Mouse (Mus musculus) ES-E14 (cell line): ENCODE measurements around the gene Fndc5. TPM values are rescaled to one million over a fixed set of nuclear protein-coding genes. Genes with fewer than 3 reads are reported as not detected.

ENCODE experiments used
- DNase-seq: peaks from one replicate; pipeline ENCODE4 v3.0.0-alpha.2; 2013; ENCODE audit warnings: low read depth, low spot score
- H3K27ac ChIP-seq: 2 replicates; pipeline ENCODE4 v1.5.1; 2012; ENCODE audit warnings: low read depth, mild to moderate bottlenecking, low read length, moderate library complexity, mixed read lengths; ENCODE audit not compliant: poor library complexity, insufficient read depth, severe bottlenecking
- H3K36me3 ChIP-seq: 2 replicates; pipeline ENCODE4 v1.6.1; 2012; ENCODE audit warnings: mild to moderate bottlenecking, low read length, moderate library complexity, mixed read lengths; ENCODE audit not compliant: control insufficient read depth, poor library complexity, insufficient read depth, severe bottlenecking
- H3K4me1 ChIP-seq, 2 experiments: fragments of 150-350 bp in 1 of 2; sonication (generic) in 1 of 2; 2 replicates each; pipeline ENCODE4 v1.6.1; 2012; ENCODE audit warnings: low read length in 2 of 2, mild to moderate bottlenecking in 1 of 2, mixed read lengths in 1 of 2; ENCODE audit not compliant: control insufficient read depth in 2 of 2, insufficient read depth in 2 of 2, poor library complexity in 1 of 2
- H3K4me3 ChIP-seq, 2 experiments: fragments of 150-350 bp in 1 of 2; sonication (generic) in 1 of 2; 2 replicates each; pipeline ENCODE4 v1.5.1; 2012; ENCODE audit warnings: low read length in 2 of 2, low read depth in 1 of 2, mild to moderate bottlenecking in 1 of 2, mixed read lengths in 1 of 2; ENCODE audit not compliant: insufficient read depth in 1 of 2, poor library complexity in 1 of 2, severe bottlenecking in 1 of 2
- H3K9ac ChIP-seq: 2 replicates; pipeline ENCODE4 v1.6.1; 2012; ENCODE audit warnings: low read depth, mild to moderate bottlenecking, low read length, mixed read lengths; ENCODE audit not compliant: poor library complexity, insufficient read depth, severe bottlenecking
- H3K9me3 ChIP-seq: fragments of 150-350 bp; sonication (generic); 2 replicates; pipeline ENCODE4 v1.6.1; 2012; ENCODE audit warnings: low read depth, mild to moderate bottlenecking, low read length; ENCODE audit not compliant: control insufficient read depth, insufficient read depth
- CHD2 ChIP-seq: IDR thresholded peaks from 2 replicates; pipeline ENCODE4 v1.6.1; 2014; ENCODE audit warnings: mild to moderate bottlenecking, low read depth, low read length, inconsistent platforms
- HCFC1 ChIP-seq: IDR thresholded peaks from 2 replicates; pipeline ENCODE4 v1.6.1; 2012; ENCODE audit warnings: low read length, inconsistent platforms, borderline replicate concordance; ENCODE audit not compliant: insufficient read depth
- MAFK ChIP-seq: IDR thresholded peaks from 2 replicates; pipeline ENCODE4 v1.6.1; 2014; ENCODE audit warnings: mild to moderate bottlenecking, low read depth, low read length, inconsistent platforms; ENCODE audit not compliant: insufficient read depth
- ZC3H11A ChIP-seq: IDR thresholded peaks from 2 replicates; pipeline ENCODE4 v1.6.1; 2012; ENCODE audit warnings: low read depth, mild to moderate bottlenecking, inconsistent platforms, low read length, borderline replicate concordance
- ZNF384 ChIP-seq: IDR thresholded peaks from 2 replicates; pipeline ENCODE4 v1.6.1; 2012; ENCODE audit warnings: low read depth, low read length, inconsistent platforms
- in situ Hi-C, 2 experiments: fragments of 600-800 bp; cut with MboI; formaldehyde crosslinking; loops; one replicate each; pipeline ENCODE4 v1.15.1; 2025; ENCODE audit warnings: low sequenced_read_pairs in 2 of 2, inconsistent platforms in 1 of 2; ENCODE audit not compliant: unreplicated experiment in 2 of 2
- total RNA-seq: library from RNA; depleted of rRNA; stranded (reverse); fragments of 300-350 nt; gene quantifications from 2 replicates; pipeline ENCODE4 v1.2.3, GENCODE M21; 2012; rRNA removed

Fndc5 gene
- 1.2 and 1.5 TPM in 2 replicates for total RNA-seq

DNA sequence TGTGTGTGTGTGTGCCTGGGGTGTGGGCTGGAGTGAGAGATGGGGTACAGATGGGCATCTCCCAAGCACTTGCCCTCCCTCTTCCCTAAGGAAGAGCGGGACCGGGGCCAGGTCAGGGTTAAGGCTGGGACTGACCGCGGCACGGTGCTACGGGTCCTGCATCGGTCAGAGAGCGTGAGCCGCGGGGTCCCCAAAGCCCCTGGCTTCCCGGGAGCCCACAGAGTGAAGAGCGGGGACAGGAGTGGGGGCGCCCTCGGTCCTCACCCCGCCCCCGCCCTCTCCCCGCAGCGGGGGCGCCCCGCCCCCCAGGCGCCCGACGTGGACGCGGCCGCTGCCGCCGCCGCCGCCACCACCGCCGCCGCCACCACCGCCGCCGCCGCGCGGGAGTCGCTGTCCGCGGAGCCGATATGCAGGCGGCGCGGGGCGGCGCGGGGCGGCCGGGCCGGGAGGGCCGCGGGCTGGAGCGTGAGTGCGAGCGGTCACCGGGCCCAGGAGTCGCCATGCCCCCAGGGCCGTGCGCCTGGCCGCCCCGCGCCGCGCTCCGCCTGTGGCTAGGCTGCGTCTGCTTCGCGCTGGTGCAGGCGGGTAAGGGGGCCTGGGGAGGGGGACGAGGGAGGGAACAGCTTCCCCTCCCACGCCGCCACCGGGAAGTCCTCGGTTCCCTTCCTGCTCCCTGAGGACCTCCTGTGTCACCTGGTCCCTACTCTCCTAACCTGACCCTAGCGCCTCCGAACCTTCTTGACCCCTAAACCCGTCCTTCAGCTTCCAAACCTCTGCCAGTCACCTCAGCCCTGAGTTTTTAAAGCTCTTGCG, at the start of gene Fndc5:
Gene Fndc5, plus strand, starts transcription at position 421 of the 813 bp plus-strand sequence.
- Histone ChIP-seq H3K9ac (peak within 1 kb of the TSS; percentile 67), H3K36me3 (no peaks in the 10 kb centered on the region), H3K9me3 (no peaks in the 10 kb centered on the region), H3K4me3 (peak within 1 kb of the TSS; percentile 69 to 80), H3K4me1 (peaks cover 0 to 3% of the 10 kb centered on the region in 2 experiments; a peak in 2 of 4 replicates), H3K27ac (no peak within 1 kb of the TSS)
- no peak for DNase-seq
- TF ChIP-seq ZC3H11A (no peak), HCFC1 (no peak), MAFK (no peak), CHD2 (no peak), ZNF384 (no peak)
- in situ Hi-C loops = no loop called here

DNA sequence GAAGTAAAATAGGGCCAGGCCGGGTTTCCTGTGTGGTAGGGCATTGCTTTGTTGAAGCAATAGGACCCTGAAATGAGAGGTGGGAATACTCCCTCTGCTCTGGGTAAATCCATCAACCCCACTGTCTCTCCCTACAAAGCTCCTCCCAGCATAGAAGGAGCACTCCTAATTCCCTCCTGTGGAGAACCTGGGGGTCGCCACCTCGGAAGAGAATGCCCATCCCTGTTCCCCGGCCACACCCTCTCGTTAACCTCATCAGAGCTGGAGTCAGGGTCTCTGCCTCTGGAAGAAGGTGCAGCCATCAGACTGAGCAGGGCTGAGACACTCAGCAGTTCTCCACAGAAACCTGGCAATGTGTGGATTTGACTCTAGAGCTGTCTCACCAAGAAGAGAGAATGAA, 48.9 kb upstream of the Fndc5 start:
- Histone ChIP-seq H3K36me3 (peaks cover 7% of the 10 kb centered on the region; the same call in 1 of the 2 replicates), H3K9me3 (no peaks in the 10 kb centered on the region), H3K4me3 (no peak overlapping the region), H3K9ac (no peak overlapping the region), H3K4me1 (peaks cover 0 to 2% of the 10 kb centered on the region in 2 experiments; a peak in 1 of 4 replicates), H3K27ac (no peak overlapping the region)
- DNase-seq = no peak
- in situ Hi-C loops = loop anchor here in 1 of 2 experiments (10.0 kb wide), 1 partner anchor 133 kb away; no protein-coding TSS in a partner anchor
- TF ChIP-seq ZC3H11A = no peak
- TF ChIP-seq ZNF384 = no peak
- TF ChIP-seq HCFC1 = no peak
- TF ChIP-seq MAFK = no peak
- no peak for TF ChIP-seq CHD2

- Histone ChIP-seq H3K27ac (no peak overlapping the region), H3K4me1 (no peaks in the 10 kb centered on the region), H3K9ac (0 out of 2 replicates have a peak overlapping the region, but pooled peaks have one; percentile 4), H3K4me3 (peak overlapping the region in 1 of 2 experiments; percentile 13; a peak in 1 of 4 replicates), H3K36me3 (no peaks in the 10 kb centered on the region), H3K9me3 (no peaks in the 10 kb centered on the region)
- no peak for DNase-seq
- in situ Hi-C loops = no loop called here
- TF ChIP-seq HCFC1 (no peak), ZNF384 (no peak), ZC3H11A (no peak), MAFK (no peak), CHD2 (no peak)
Observed at GRCm38 (mm10) chr4:129095276-129095675, 41.5 kb upstream of the Fndc5 start.

GRCm38 (mm10) chr4:129097006-129097405, 39.8 kb upstream of the Fndc5 start:
- Histone ChIP-seq H3K9me3 (no peaks in the 10 kb centered on the region), H3K9ac (no peak overlapping the region), H3K4me1 (no peaks in the 10 kb centered on the region), H3K4me3 (no peak overlapping the region), H3K36me3 (no peaks in the 10 kb centered on the region), H3K27ac (no peak overlapping the region)
- in situ Hi-C loops = no loop called here
- TF ChIP-seq HCFC1 (no peak), CHD2 (no peak), ZC3H11A (0 out of 2 replicates have a peak, but pooled peaks have one; percentile 22), MAFK (no peak), ZNF384 (no peak)
- no peak for DNase-seq
